Mouse (Mus musculus) kidney, adult 2 months (tissue): ENCODE data around the gene Minos1. TPM values are rescaled to one million over a fixed set of nuclear protein-coding genes. Genes with fewer than 3 reads are reported as not detected.

Experiments
- DNase-seq: peaks from one replicate; pipeline ENCODE4 v3.0.0; 2021
- H3K27ac ChIP-seq: fragments of 200-500 bp; 2 replicates; pipeline ENCODE4 v1.5.1; 2012; ENCODE audit warnings: low read depth, low read length, control low read depth, inconsistent platforms; ENCODE audit not compliant: insufficient read depth
- H3K27me3 ChIP-seq: fragments of 200-500 bp; replicated peaks from 2 replicates; pipeline ENCODE4 v1.6.1; 2012; ENCODE audit warnings: mild to moderate bottlenecking, moderate library complexity, low read length, inconsistent platforms; ENCODE audit not compliant: control insufficient read depth, insufficient read depth
- H3K36me3 ChIP-seq: fragments of 200-500 bp; 2 replicates; pipeline ENCODE4 v1.6.1; 2012; ENCODE audit warnings: mild to moderate bottlenecking, moderate library complexity, low read length, inconsistent platforms; ENCODE audit not compliant: control insufficient read depth, insufficient read depth
- H3K4me1 ChIP-seq: fragments of 200-500 bp; 2 replicates; pipeline ENCODE4 v1.6.1; 2011; ENCODE audit warnings: low read length; ENCODE audit not compliant: control insufficient read depth, insufficient read depth
- H3K4me3 ChIP-seq: fragments of 200-500 bp; 2 replicates; pipeline ENCODE4 v1.5.1; 2011; ENCODE audit warnings: mild to moderate bottlenecking, low read depth, low read length, control low read depth; ENCODE audit not compliant: insufficient read depth
- CTCF ChIP-seq: fragments of 200-500 bp; conservative IDR thresholded peaks from 2 replicates; pipeline ENCODE4 v1.5.1; 2011; ENCODE audit warnings: low read depth, mild to moderate bottlenecking, control low read depth, low read length, moderate library complexity, mixed read lengths; ENCODE audit not compliant: insufficient read depth, insufficient read length
- POLR2A ChIP-seq: fragments of 200-500 bp; IDR thresholded peaks from one replicate; pipeline ENCODE4 v1.6.1; 2011; ENCODE audit warnings: low read depth, low read length, control low read depth
- WGBS: fragments of 180-500 bp; shearing (Covaris S2); methylation state at CpG from one replicate; pipeline ENCODE4 v1.1.7; 2018; 5-methylcytosine and 5-hydroxymethylcytosine counted together
- polyA plus RNA-seq: library from polyadenylated mRNA; depleted of rRNA; stranded (reverse); fragments of >200 nt; gene quantifications from 2 replicates; pipeline ENCODE4 v1.2.3, GENCODE M21; 2012

Minos1 gene
- polyA plus RNA-seq, 1 experiment: 157 TPM

DNA sequence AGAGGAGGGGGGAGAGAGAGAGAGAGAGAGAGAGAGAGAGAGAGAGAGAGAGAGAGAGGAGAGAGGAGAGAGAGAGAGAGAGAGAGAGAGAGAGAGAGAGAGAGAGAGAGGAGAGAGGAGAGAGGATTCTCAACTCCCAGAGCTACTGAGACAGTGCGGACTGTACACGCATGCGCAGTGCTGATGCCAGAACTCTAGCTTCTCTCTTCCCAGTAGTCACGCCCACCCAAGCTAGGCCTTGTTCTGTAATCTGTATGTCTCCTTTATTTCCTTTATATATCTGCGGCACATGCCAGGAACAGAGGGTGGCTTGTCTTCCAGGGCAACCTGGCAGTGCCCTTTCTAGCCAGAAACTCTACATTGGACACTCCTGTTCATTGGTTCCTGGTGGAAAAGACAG is 66.1 kb downstream of the Minos1 start:
- Histone ChIP-seq H3K27me3 (no peaks in the 10 kb centered on the region), H3K27ac (no peak overlapping the region), H3K4me1 (no peaks in the 10 kb centered on the region), H3K4me3 (no peak overlapping the region), H3K36me3 (no peaks in the 10 kb centered on the region)
- WGBS: 93% methylated on average over 5 of the region's 5 CpGs
- no peak for TF ChIP-seq POLR2A
- no peak for TF ChIP-seq CTCF
- no peak for DNase-seq

DNA sequence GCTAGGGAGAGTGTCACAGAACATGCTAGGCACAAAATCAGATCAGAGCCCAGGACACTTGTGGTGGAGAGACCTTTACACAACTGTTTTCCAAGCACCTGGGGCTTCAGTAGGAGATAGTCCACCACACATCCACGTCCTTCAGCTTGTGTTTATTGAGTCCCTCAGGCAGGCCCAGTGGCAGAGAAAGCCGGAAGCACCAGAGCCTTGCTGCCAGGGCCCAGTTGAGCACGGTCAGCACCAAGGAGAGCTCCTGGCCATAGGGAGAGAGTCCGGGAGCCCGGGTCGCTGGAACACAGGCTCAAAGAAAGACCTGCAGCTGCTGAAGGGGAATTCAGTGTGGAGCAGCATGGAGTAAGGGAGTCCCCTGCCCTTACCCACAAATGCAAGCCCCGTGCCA is 71.3 kb downstream of the Minos1 start:
- TF ChIP-seq CTCF (no peak), POLR2A (no peak)
- Histone ChIP-seq H3K27me3 (no peaks in the 10 kb centered on the region), H3K4me3 (no peak overlapping the region), H3K4me1 (no peaks in the 10 kb centered on the region), H3K36me3 (no peaks in the 10 kb centered on the region), H3K27ac (no peak overlapping the region)
- WGBS: 13% methylated on average over 7 of the region's 7 CpGs
- DNase-seq: peak; percentile 35

DNA sequence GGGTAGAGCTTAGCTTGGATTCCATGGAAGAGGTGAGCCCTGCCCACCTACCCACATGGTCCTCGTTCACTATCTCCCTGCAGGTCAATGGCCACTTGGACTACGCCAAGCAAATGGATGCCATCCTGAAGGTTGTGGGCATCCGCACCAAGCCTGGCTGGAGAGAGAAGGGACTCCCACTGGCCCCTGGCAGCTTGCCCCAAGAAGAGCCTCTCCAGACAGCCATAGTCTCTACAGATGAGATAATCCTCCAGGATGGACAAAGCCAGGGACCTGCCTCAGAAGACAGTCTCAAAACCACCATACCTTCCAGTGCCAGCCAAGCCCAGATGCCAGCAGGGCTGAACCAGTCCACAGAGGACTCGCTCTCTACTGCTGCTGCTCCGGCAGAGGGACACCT is 72.9 kb downstream of the Minos1 start:
- H3K27me3 ChIP-seq: no peaks in the 10 kb centered on the region
- no peaks in the 10 kb centered on the region for H3K4me1 ChIP-seq
- TF ChIP-seq POLR2A: no peak
- no peak for TF ChIP-seq CTCF
- no peak overlapping the region for H3K4me3 ChIP-seq
- no peaks in the 10 kb centered on the region for H3K36me3 ChIP-seq
- DNase-seq: no peak
- H3K27ac ChIP-seq: no peak overlapping the region
- WGBS: 91% methylated on average over 5 of the region's 5 CpGs

DNA sequence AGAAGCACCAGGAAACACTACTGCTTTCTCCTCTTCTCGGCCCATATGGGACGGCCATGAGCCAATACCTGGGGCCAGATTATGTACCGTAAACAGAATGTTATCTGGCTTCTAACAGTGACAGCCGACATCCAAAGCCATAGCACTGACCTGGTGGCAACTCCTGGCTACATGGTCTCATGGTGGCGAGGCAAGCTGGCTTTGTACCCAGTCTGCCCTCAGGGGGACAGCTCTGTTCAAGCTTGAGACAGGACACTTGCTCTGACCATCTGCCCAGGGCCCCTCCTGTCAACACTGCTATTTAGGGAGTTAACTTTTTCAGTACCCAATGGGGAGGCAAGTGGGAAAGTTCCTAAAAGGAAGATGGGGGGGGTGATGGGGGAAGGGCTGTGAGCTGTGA is 73.6 kb downstream of the Minos1 start:
- DNase-seq: no peak
- Histone ChIP-seq H3K4me1 (no peaks in the 10 kb centered on the region), H3K27ac (no peak overlapping the region), H3K4me3 (no peak overlapping the region), H3K36me3 (no peaks in the 10 kb centered on the region), H3K27me3 (no peaks in the 10 kb centered on the region)
- TF ChIP-seq CTCF (no peak), POLR2A (no peak)
- WGBS: 82% methylated on average over 5 of the region's 5 CpGs

DNA sequence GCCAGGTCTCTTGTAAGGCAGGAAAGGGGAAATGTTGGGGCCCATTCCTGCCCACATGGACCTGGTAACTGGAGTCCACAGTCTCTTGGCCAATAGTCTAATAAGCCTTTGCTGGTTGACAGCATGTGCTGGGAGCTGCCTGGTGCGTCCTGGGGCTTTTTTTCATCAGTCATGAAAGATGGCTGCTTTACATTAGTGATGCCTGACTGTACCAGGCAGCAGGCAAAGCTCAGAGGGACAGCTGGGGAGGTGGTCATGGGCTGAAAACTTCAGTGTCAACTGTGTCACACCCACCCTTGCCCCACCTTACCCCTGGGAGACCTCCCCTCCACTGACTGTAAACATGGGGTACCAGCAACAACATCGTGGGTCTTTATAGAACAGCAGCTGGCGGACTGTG is 75.2 kb downstream of the Minos1 start:
- H3K4me1 ChIP-seq: no peaks in the 10 kb centered on the region
- 84% methylated on average over 3 of the region's 3 CpGs for WGBS
- no peak overlapping the region for H3K4me3 ChIP-seq
- no peak for TF ChIP-seq POLR2A
- no peaks in the 10 kb centered on the region for H3K27me3 ChIP-seq
- H3K36me3 ChIP-seq: no peaks in the 10 kb centered on the region
- no peak for DNase-seq
- no peak overlapping the region for H3K27ac ChIP-seq

DNA sequence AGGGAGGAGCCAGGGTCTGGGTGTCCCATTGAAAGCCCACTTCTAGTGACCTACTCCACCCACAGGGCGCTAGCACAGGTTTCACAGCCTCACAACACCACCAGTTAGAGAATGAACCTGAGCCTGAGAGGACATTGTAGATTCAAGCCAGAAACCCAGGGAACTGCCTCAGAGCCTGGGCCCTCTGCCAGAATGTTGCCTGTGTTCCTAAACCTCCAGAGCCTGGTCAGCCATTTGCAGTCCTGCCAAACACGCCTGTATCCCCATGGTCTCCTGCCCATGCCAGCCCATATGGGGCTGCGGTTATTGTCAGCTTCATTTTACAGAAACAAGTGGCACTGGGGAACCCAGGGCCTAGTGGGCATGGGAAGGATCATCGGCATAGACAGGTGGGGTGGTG is 75.6 kb downstream of the Minos1 start:
- H3K27me3 ChIP-seq: no peaks in the 10 kb centered on the region
- 91% methylated on average over 4 of the region's 4 CpGs for WGBS
- H3K27ac ChIP-seq: no peak overlapping the region
- no peaks in the 10 kb centered on the region for H3K4me1 ChIP-seq
- no peak for DNase-seq
- H3K4me3 ChIP-seq: no peak overlapping the region
- TF ChIP-seq CTCF: no peak
- TF ChIP-seq POLR2A: no peak
- H3K36me3 ChIP-seq: no peaks in the 10 kb centered on the region

DNA sequence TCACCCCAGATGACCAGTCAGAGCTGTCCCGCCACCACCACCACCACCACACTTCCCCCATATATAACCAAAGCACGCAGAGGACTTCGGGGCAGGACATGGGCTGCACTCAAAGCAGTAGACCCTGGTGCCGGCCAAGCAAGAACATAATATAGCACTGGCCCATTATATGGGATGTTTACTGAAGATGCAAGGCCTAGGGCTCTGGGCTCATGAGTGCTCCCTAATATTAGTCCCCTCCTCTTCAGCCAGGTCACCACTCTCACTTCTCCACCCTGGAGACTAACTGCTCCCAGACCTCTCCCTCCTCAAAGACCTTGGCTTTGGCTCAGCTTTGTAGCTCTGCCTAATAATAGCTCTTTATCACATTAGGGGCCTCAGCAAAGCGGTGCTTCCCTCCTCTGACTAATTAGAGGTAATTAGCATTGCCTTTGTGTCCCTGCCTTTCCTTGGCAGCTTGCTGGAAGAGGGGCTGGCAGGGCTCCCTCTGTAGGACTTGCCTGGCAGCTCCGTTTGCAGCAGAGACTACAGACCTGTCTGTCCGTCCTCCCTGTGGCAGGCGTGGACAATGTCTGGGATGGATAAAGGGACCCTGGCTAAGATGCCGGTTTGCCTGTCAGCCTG is 76.5 kb downstream of the Minos1 start:
- Histone ChIP-seq H3K4me1 (no peaks in the 10 kb centered on the region), H3K36me3 (no peaks in the 10 kb centered on the region), H3K4me3 (no peak overlapping the region), H3K27me3 (no peaks in the 10 kb centered on the region), H3K27ac (no peak overlapping the region)
- DNase-seq: no peak
- no peak for TF ChIP-seq CTCF
- TF ChIP-seq POLR2A: no peak
- WGBS: 70% methylated on average over 9 of the region's 9 CpGs

DNA sequence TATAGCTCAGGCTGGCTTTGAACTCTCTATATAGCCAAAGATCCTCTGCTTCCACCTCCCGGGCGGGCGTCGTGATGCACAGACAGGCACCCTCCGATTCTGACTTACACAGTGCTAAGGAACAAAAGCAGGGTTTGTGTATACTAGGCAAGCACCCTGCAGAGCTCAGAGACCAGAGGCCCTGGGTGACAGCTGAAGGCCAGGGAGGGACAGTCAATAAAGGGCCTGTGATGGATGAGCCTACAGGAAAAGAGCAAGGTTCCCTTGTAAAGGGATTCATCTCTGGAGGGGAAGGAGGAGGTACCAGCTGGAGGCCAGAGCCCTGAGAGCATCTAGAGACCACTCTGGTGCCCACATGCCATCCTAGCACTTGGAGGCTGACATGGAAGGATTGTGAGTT is 77.5 kb downstream of the Minos1 start:
- TF ChIP-seq CTCF (no peak), POLR2A (no peak)
- WGBS: 77% methylated on average over 5 of the region's 5 CpGs
- DNase-seq: no peak
- Histone ChIP-seq H3K27ac (no peak overlapping the region), H3K4me1 (no peaks in the 10 kb centered on the region), H3K36me3 (no peaks in the 10 kb centered on the region), H3K27me3 (no peaks in the 10 kb centered on the region), H3K4me3 (no peak overlapping the region)
